Mouse (Mus musculus) megakaryocyte-erythroid progenitor cell, adult 5-6 weeks (primary cell): Measurements from ENCODE around the gene Tmtc4. TPM values are rescaled to one million over a fixed set of nuclear protein-coding genes. Genes with fewer than 3 reads are reported as not detected.

Experiments
- ATAC-seq: replicated peaks from 2 replicates; pipeline ENCODE4 v1.8.0; 2016; ENCODE audit warnings: mild to moderate bottlenecking, inconsistent platforms; ENCODE audit not compliant: severe bottlenecking, poor library complexity, low FRiP score, low TSS enrichment
- total RNA-seq, 2 experiments: library from RNA; stranded (forward) in 1 of 2; stranded (reverse) in 1 of 2; fragments of 200-1000, 215-1000 nt in 1 of 2; fragments of >200 nt in 1 of 2; fragmentation: Nextera tagmentation in 1 of 2; gene quantifications; 2 replicates each; pipeline ENCODE4 v1.2.3; 2014 to 2017

Gene Tmtc4
- total RNA-seq (2014; fragmentation: Nextera tagmentation) (7.6 and 10.6 TPM in 2 replicates), total RNA-seq (2017) (6.9 and 10.6 TPM in 2 replicates)

GRCm38 (mm10) chr14:122983226-122984215, at the start of gene Tmtc4:
Tmtc4 (minus strand) TSS chr14:122984035.
- ATAC-seq, result peak; percentile 96

- no peak for ATAC-seq
Observed at GRCm38 (mm10) chr14:123032435-123032834, 48.6 kb upstream of the Tmtc4 start.

- no peak for ATAC-seq
Observed at GRCm38 (mm10) chr14:123027876-123028275, 44.0 kb upstream of the Tmtc4 start.

GRCm38 (mm10) chr14:123022981-123023380, 39.1 kb upstream of the Tmtc4 start:
- no peak for ATAC-seq

GRCm38 (mm10) chr14:123016310-123016709, 32.5 kb upstream of the Tmtc4 start:
- ATAC-seq, result no peak

GRCm38 (mm10) chr14:123015687-123016086, 31.9 kb upstream of the Tmtc4 start:
- no peak for ATAC-seq

GRCm38 (mm10) chr14:123009108-123010018, 25.5 kb upstream of the Tmtc4 start:
- ATAC-seq, result no peak

- ATAC-seq, result no peak
Observed at GRCm38 (mm10) chr14:123008672-123009071, 24.8 kb upstream of the Tmtc4 start.

- no peak for ATAC-seq
Observed at GRCm38 (mm10) chr14:123003715-123004114, 19.9 kb upstream of the Tmtc4 start.

GRCm38 (mm10) chr14:123001391-123001790, 17.6 kb upstream of the Tmtc4 start:
- ATAC-seq, result no peak

GRCm38 (mm10) chr14:122997465-122997864, 13.6 kb upstream of the Tmtc4 start:
- ATAC-seq, result no peak

GRCm38 (mm10) chr14:122993935-122994334, 10.1 kb upstream of the Tmtc4 start:
- ATAC-seq, result peak; percentile 38; the same call in 1 of the 2 replicates

GRCm38 (mm10) chr14:122992937-122993336, 9.1 kb upstream of the Tmtc4 start:
- peak; percentile 35; the same call in 1 of the 2 replicates for ATAC-seq

GRCm38 (mm10) chr14:122990521-122991052, 6.8 kb upstream of the Tmtc4 start:
- ATAC-seq, result no peak

- ATAC-seq, result no peak
Observed at GRCm38 (mm10) chr14:122986404-122986803, 2.6 kb upstream of the Tmtc4 start.

GRCm38 (mm10) chr14:122982571-122983225, 1.1 kb downstream of the Tmtc4 start:
- peak; percentile 79 for ATAC-seq

- ATAC-seq, result no peak
Observed at GRCm38 (mm10) chr14:122981831-122982485, 1.9 kb downstream of the Tmtc4 start.

GRCm38 (mm10) chr14:122978871-122979270, 5.0 kb downstream of the Tmtc4 start:
- no peak for ATAC-seq

GRCm38 (mm10) chr14:122977797-122978140, 6.1 kb downstream of the Tmtc4 start:
- no peak for ATAC-seq
